Mouse (Mus musculus) lung, postnatal 0 days (tissue): ENCODE data around the gene Cib3.

ENCODE experiments used
- CTCF ChIP-seq: IDR thresholded peaks from 2 replicates; pipeline ENCODE4 v1.5.1; 2016; ENCODE audit warnings: antibody characterized with exemption, mild to moderate bottlenecking
- EP300 ChIP-seq: IDR thresholded peaks from 2 replicates; pipeline ENCODE4 v1.6.1; 2016; ENCODE audit warnings: antibody characterized with exemption, mild to moderate bottlenecking, control low read depth

- no peak for TF ChIP-seq CTCF
- TF ChIP-seq EP300, result no peak
Measured at GRCm38 (mm10) chr8:72169681-72170249, 42.9 kb downstream of the Cib3 start.
